Mouse (Mus musculus) urinary bladder, postnatal 10 days (tissue): ENCODE results near the gene Gm20708.
"Not testable (repeated sequence)": the region's sequence is repeated elsewhere in the genome, so short reads cannot be mapped to it uniquely, and the experiment has no call there.

Source experiments
- DNase-seq: peaks from one replicate; pipeline ENCODE4 v3.0.0; 2022; ENCODE audit warnings: low spot score

Gene Gm20708

GRCm38 (mm10) chr11:117781199-117781821 lies 28.2 kb upstream of the Gm20708 start:
- DNase-seq: no peak

GRCm38 (mm10) chr11:117781993-117782704 lies 27.3 kb upstream of the Gm20708 start, which contains the start of the genes Tmc8 and Tmc6:
Gene Tmc8 (plus strand): TSS chr11:117782076.
Gene Tmc6 (minus strand): TSS chr11:117782198.
- DNase-seq: no peak

- DNase-seq: no peak
These were observed 26.8 kb upstream of the Gm20708 start for GRCm38 (mm10) chr11:117782705-117783034.

DNA sequence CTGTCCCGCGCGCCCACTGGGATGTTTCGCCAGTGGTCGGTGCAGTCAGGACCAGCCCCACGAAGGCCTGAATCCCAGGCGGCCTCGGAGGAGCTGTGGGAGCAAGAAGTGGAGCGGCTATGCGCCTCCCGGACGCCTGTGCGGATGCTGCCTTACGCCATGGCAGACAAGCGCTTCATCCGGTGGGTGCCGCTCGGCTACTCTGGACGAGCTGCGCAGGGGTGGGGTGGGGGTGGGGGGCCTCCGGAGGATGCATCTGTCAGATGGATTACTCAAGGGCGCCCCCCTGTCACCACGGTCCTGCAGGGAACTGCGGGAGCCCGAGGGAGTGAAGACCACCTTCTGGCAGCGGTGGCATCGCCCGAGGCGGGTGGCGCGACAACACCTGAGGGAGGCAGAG lies 26.4 kb upstream of the Gm20708 start:
- no peak for DNase-seq

- no peak for DNase-seq
These were observed 25.7 kb upstream of the Gm20708 start for GRCm38 (mm10) chr11:117783683-117784309.

GRCm38 (mm10) chr11:117786294-117786693 lies 23.2 kb upstream of the Gm20708 start:
- DNase-seq: no peak

GRCm38 (mm10) chr11:117788481-117788880 lies 21.0 kb upstream of the Gm20708 start:
- not testable (repeated sequence) for DNase-seq

DNA sequence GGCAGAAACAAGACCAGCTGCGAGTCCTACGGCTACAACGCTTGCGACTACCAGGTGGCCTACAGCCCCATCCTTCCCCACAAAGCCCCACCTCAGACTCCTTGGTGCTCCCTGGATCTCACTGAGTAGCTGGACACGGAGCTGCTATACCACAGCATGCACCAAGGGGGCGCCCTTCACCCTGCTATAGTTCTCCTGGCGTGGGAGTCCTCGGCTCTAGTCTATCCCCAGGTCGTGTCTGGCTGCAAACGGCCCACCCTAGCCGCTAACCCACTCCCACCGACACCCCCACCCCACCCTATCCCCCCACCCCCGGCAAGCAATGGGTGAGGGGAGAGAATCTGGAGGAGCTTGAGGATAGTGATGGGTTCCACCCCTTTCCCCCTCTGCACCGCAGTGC lies 19.2 kb upstream of the Gm20708 start:
- DNase-seq: peak; percentile 58

GRCm38 (mm10) chr11:117790703-117791440 lies 18.6 kb upstream of the Gm20708 start:
- no peak for DNase-seq

DNA sequence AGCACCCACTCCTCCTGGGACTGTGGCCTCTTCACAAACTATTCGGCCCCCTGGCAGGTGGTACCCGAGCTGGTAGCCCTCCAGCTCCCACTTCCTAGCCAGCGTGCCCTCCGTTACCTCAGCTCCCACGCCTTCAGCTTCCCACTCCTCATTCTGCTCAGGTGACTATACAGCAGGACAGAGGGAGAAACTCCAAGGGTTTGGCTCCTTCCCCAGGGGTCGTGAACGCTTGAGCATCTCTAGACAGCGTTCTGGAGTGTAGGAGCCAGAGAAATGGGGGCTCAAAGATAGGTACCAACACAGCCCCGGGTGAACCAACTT lies 18.1 kb upstream of the Gm20708 start:
- DNase-seq: no peak

- no peak for DNase-seq
These were observed 17.1 kb upstream of the Gm20708 start for GRCm38 (mm10) chr11:117792281-117792888.

- DNase-seq: no peak
These were observed 15.4 kb upstream of the Gm20708 start for GRCm38 (mm10) chr11:117794035-117794551.

- DNase-seq: no peak
These were observed 12.5 kb upstream of the Gm20708 start for GRCm38 (mm10) chr11:117796954-117797353.

DNA sequence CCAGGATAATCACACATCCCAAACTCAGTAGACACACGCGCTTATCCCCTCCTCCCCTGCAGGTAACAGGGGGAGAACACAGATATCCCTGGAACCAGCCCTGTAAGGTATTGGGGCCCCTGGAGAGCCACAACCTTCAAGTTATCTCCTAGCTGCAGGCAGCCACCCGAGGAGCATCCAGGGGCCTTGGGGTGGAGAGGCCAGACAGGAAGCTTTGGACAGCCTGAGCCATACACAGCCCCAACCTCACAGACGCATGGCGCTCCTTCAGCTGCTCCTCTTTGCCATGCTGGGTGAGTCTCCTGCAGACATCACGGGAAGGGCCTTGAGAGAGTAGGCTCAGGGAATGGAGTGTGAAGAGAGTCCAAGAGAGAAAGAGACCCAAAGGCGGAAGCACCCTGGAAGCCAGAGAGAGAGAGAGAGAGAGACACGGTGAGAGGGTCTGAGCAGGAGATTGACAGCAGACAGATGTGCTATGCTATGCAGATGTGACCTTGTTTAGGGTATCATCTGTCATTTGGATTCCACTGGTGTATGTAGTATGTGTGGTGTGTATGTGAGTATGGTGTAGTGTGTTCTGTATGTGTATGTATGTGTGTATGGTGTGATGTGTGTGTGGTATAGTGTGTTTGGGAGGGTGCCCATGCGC lies 11.8 kb upstream of the Gm20708 start, which contains the start of gene 6030468B19Rik:
6030468B19Rik (plus strand) TSS at position 150 of the 649 bp plus-strand sequence.
- DNase-seq: no peak

DNA sequence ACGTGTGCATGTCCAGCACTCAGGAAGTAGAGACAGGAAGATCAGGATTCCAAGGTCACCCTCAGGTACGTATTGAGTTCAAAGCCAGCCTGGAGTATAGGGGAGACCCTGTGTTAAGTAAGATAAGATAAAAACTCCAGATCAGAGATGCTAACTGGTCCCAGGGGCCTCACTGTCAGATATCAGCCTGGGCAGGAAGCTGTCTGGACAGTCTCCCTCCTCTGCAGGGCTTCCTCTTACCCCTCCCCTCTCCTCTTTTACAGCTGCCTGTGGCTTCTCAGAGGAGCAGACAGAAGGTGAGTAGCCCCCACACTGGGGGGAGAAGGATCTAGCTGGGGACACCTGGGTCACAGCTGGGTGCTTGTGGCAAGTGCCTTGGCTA lies 11.3 kb upstream of the Gm20708 start:
- no peak for DNase-seq

DNA sequence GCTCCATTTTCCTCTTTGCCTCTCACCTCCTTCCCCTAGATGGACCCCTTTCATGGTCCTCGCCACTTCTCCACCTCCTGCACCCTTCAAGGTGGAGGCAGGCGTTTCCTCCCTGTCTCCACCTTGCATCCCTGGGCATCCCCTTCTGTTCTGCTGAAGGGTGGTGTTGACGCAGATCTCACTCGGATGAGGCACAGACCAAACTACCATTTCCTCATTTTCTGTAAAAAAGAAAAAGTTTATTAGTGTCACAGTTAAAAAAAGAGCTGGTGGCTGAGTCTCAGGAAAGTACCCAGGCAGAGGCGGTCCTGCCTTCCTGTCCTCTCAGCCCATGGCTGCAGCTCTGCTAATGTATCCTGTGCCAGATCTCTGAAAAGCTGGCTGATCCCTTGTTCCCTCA lies 10.3 kb upstream of the Gm20708 start:
- no peak for DNase-seq

DNA sequence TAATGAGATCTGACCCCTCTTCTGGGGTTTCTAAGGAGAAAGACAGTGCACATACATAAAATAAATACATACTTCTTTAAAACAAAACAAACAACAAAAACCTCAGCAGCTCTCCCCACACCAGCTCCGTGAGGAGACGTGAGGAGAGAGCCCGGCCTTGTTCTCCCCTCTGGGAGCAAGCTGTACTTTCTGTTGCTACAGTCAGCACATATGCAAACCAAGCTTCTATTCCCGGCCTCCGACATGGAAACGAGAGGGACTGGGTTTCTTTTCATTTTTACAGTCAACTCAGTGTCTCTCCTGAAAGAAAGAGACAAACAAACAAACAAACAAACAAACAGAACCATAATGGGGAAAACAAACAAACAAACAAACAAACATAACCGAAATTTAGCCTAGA lies 9.4 kb upstream of the Gm20708 start:
- no peak for DNase-seq

GRCm38 (mm10) chr11:117801650-117802049 lies 7.8 kb upstream of the Gm20708 start:
- DNase-seq: no peak

DNA sequence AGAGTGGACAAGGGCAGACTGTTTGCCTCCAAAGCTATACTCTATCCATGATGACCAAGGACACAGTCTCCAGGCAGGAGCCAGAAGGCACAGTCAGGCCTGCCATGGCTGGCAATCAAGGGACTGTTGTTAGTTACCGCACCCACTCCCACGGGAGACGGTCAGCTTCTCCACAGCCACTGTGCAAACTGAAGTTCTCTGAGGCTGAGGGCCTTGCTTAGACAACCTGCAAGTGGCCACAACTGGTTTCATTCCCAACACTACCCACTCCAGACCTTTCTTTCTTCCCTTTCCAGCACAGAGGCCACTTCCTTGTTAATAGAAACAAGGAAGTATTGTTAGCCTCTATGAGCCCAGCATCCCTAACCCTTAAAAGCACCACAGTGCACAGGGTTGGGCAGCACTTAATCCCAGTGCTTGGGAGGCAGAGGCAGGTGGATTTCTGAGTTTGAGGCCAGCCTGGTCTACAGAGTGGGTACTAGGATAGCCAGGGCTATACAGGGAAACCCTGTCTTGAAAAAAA lies 6.2 kb upstream of the Gm20708 start:
- no peak for DNase-seq

DNA sequence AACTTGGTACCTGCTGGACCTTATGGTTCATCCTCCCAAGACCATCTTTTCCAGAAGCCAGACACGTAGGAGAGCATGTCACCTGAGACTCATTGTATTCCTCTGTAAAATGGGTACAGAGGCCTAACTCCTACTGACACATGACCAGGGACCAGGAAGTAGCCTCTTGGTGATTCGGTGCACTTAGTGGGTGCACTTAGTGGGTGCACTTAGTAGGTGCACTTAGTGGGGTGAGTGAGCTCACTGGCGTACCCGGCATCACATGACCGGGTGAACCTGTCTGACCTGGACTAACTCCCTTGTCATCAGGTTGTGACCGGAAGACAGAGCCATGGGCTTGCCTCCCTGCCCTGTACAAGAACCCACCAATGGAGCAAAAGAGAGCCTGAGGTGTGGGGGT lies 2.7 kb upstream of the Gm20708 start:
- DNase-seq: no peak

- peak; percentile 57 for DNase-seq
These were observed 1.1 kb downstream of the Gm20708 start for GRCm38 (mm10) chr11:117810401-117811046.
